Mouse (Mus musculus): ENCODE data around the gene Scarf1.

Gene Scarf1

DNA sequence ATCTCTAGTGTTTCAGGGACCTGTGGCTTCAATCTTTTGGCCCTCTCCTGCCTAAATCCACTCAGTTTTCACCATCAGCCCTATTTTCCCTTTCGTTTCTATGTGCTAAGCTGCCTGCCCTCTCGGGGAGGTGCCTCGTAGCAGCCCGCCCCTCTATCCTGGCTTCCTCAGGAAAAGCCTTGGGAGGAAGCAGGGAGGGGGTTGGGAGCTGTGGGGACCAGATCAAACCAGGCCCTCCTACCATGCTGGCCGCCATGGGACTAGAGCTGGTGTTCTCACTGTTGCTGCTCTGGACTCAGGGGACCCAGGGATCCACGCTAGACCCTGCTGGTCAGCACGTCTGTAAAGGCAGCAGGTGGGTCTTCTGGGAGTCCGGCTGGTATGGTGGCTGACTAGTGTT lies at the start of gene Scarf1:
Gene Scarf1, plus strand, starts transcription at position 205 of the 400 bp plus-strand sequence.
- no peak for DNase-seq

- no peak for DNase-seq
Observed at GRCm38 (mm10) chr11:75463624-75464023, 49.7 kb upstream of the Scarf1 start.

DNA sequence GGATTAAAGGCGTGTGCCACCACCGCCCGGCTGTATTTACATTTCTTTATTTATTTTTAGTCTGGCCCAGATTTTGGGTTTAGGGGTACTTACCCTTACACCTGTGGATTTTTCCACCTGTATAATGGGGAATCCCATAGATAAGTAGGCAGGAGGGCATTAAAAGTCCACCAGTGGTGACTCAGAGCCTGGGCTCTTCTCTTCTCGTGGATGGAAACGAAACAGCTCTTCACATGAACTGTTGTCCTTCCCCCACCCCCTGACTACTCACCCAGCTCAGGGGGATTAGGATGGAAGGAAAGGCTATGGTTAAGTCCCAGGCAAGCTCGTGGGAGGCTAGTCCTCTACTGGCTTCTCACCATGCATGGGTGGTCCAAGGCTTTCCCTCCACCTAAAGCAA lies 48.9 kb upstream of the Scarf1 start:
- DNase-seq = no peak

- no peak for DNase-seq
Observed at GRCm38 (mm10) chr11:75465051-75465450, 48.3 kb upstream of the Scarf1 start.

DNA sequence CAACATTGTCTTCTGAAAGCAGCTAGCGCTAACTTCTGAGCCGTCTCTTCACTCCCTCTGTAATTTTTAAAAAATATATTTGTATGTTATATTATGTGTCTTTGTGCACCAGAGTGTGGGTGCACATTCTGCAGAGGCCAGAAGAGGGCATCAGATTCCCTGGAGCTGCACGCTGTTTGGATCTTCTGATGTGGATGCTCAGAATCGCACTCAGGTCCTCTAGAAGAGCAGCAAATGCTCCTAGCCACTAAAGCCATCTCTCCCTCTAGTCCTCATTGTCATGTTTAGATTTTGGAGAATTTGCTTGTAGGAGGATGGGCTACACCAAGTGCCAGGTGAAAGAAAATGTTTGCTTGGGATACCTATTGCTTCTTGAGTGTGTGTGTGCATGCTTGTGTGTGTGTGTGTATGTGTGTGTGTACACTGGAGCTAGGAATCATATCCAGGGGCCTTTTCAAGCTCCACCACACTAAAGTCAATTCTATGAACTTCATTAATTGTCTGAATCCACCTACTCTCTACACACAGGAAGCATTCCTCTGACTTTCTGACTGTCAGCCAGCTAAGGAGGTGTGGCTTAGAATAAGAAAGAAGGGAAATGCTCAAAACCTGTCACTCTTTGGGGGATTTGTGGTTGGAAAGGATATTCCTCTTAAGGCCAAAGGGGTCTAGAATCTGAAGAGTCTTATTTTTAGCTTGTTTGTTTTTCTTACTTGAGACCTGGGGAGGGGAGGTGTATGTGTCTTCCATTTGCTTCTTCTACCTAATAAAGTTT lies 46.4 kb upstream of the Scarf1 start:
- no peak for DNase-seq

- DNase-seq = no peak
Observed at GRCm38 (mm10) chr11:75467512-75468215, 45.7 kb upstream of the Scarf1 start.

GRCm38 (mm10) chr11:75468410-75468809 lies 44.9 kb upstream of the Scarf1 start:
- DNase-seq = no peak

GRCm38 (mm10) chr11:75469261-75469660 lies 44.1 kb upstream of the Scarf1 start:
- DNase-seq = no peak

- DNase-seq = no peak
Observed at GRCm38 (mm10) chr11:75470675-75471074, 42.7 kb upstream of the Scarf1 start.

DNA sequence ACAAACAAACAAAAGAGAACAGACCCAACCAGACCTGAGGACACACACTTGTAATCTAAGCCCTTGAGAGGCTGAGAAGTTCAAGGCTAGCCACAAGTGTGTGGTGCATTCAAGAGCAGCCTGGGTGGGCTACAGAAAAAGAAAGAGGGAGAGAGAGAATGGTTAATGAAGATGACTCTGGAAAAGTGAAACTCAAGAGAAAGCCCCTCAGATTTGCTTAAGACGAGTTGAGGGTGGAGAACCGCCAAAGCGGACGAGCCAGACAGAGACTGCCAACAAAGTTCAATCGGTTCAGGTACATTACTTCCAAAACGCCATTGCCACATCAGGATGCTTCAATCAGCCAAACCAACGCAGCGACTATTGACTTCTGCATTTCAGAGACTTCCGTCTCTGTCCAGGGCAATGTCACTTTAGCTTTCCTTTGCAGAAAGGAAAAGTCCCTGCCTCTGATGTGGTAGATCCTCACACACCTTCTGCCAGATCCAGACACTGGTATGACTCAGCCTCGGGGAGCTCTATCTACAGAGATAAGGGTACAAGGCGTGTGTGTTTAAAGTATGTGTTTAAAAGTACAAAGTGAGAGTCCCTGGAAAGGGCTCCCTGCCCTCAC lies 40.8 kb upstream of the Scarf1 start:
- no peak for DNase-seq

- DNase-seq = no peak
Observed at GRCm38 (mm10) chr11:75473376-75473775, 40.0 kb upstream of the Scarf1 start.

GRCm38 (mm10) chr11:75486192-75486591 lies 27.1 kb upstream of the Scarf1 start:
- no peak for DNase-seq

DNA sequence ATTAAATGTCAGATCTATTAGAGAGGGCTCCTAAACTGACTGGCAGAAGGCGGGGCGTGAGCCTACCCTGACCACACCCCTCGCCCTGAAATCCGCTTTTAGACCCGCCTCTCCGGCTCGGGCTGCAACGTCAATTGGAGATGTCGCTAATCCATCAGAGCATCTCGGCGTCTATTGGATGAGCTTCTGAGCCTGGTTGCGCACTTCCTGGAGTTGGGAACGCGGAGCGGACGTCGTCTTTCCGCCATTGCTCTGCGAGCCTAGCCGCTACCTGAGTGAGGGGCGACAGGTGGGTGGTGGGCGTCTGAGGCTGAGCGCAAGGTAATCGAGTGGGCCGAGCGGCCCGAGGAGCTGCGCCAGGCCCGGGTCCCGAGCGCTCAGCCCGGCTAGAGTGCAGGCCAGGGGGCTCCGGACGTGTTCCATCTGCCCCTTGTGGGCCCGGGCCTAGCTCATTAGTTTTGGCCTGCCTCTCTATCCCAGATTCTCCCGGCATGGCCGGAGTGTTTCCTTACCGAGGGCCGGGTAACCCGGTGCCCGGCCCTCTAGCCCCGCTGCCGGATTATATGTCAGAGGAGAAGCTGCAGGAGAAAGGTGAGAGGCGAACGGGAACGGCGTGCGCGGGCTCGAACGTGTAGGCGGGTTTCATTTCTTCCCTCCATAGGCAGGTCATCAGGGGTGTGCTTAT lies 26.6 kb upstream of the Scarf1 start, which contains the start of gene Prpf8:
Gene Prpf8, plus strand, starts transcription at position 216 of the 685 bp plus-strand sequence.
- DNase-seq = peak; percentile 97 to 98

GRCm38 (mm10) chr11:75487496-75487895 lies 25.8 kb upstream of the Scarf1 start:
- no peak for DNase-seq

DNA sequence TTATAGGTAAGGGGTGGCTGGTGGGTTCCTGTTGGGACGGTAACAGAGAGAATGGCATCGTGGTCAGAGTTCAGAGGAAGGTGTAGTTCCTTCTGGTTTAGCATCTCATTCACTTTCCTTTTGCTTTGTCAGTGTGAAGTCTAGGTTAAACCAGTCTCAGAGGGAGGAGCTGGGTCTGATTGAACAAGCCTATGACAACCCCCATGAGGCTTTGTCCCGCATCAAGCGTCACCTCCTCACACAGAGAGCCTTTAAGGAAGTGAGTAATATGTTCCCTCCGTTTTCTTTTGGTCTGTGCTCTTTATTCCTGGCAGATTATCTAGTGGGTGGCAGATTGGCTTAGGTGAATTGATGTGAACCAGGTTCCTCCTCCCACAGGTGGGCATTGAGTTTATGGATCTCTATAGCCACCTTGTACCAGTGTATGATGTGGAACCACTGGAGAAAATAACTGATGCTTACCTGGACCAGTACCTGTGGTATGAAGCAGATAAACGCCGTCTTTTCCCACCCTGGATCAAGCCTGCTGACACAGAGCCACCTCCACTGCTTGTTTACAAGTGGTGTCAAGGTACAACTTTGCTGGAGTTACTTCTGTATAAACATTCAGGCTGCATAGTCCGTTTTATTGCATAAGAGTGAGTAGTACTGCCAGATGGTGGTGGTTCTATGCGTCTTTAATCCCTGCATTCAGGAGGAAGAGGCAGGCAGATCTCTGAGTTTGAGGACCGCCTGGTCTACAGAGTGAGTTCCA lies 18.9 kb upstream of the Scarf1 start:
- no peak for DNase-seq

- no peak for DNase-seq
Observed at GRCm38 (mm10) chr11:75498126-75498525, 15.2 kb upstream of the Scarf1 start.

DNA sequence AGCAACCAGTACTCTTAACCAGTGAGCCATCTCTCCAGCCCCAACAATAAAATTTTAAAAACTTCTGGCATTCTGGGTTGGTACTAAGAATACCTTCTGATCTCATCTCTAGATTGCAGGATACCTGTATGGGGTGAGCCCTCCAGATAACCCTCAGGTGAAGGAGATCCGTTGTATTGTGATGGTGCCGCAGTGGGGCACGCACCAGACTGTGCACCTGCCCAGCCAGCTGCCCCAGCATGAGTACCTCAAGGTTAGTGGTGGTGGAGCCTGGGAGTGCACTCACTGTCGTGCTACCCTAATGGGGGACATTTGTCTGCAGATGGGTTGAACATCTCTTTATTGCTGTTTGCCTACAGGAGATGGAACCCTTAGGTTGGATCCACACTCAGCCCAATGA lies 5.2 kb upstream of the Scarf1 start:
- DNase-seq = no peak

- no peak for DNase-seq
Observed at GRCm38 (mm10) chr11:75508904-75509303, 4.4 kb upstream of the Scarf1 start.

DNA sequence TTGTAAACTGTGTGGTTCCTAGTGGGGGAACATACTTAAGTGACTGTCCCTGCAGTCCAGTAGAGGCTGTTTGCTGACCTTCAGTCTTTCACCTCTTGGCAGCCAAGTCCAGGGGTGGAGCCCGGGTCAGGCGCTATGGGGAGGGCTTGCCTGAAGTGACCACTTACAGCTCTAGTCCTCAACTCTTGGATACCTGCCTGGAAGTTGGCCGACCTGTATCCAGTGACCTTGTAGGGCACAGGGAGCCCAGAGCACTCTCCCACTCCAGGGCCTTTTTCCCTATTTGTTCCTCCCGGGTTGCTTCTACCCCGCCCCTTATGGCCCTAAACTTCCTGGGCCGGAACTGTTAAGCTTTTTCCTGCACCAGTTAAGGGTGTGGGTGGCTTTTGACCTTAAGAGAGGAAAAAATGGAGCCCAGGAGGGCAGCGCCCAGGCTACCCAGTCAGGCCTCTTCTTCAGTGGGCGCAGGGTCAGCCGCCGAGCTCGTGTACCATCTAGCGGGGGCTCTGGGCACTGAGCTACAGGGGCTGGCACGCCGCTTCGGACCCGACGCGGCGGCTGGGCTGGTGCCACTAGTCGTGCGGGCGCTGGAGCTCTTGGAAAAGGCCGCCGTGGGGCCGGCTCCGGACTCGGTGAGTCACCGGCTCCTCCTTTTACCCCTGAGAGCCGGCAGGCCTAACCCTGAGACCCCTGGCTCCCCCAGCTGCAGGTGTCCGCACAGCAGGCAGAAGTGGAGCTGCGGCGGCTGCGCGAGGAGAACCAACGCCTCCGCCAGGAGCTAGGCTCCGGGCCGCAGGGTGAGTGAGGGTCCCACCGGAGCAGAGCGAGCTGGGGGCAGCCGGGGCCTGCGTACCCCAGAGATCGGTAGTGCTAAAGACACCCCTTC lies 3.4 kb upstream of the Scarf1 start, which contains the start of gene Rilp:
Gene Rilp, plus strand, starts transcription at position 354 of the 886 bp plus-strand sequence.
- peak; percentile 52 to 69 for DNase-seq

DNA sequence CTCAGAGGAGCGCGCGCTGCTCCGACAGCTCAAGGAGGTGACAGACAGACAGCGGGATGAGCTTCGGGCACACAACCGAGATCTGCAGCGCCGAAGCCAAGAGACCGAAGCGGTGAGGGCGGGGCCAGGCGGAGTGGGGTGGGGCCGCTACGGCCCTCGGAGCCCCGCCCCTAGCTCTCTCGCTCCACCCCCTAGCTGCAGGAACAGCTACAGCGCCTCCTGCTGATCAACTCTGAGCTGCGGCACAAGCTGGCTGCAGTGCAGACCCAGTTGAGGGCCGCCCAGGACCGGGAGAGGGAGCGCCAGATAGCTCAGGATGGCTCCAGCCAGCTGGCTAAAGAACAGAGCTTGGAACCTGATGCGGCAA lies 2.7 kb upstream of the Scarf1 start:
- DNase-seq = peak; percentile 93 to 95

DNA sequence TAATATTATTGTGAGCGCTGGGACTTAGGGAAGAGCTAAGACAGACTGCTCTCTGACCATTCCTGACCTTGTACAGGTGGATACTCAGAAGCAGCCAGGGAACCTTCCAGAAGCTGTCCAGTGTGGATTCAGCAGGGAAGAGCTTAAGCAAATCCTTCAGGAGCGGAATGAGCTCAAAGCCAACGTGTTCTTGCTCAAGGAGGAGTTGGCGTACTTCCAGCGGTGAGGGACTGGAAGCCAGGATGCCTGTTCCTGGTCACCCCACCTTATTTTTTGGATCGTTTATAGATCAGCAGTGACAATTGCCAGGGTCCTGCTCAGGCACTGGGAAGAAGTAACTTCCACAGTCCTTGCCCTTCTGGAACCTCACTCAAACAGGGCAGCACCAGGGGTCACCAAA lies 2.1 kb upstream of the Scarf1 start:
- peak; percentile 49 to 59 for DNase-seq
